Mouse (Mus musculus) embryonic facial prominence, embryonic 13.5 days (tissue): ENCODE results near the gene Arsa. TPM values are rescaled to one million over a fixed set of nuclear protein-coding genes. Genes with fewer than 3 reads are reported as not detected.
A peak's percentile ranks its signal among the peaks of the same experiment; 100 is the strongest.

Source experiments
- ATAC-seq: fragments of 200-750 bp; cut with Nextera tagmentation; 2 replicates; pipeline ENCODE4 v1.8.0; 2017; ENCODE audit warnings: low read depth; ENCODE audit not compliant: insufficient number of reproducible peaks, insufficient read depth, low FRiP score, low TSS enrichment
- H3K27ac ChIP-seq: fragments of 300-500 bp; sonication (generic); 2 replicates; pipeline ENCODE4 v1.5.1; 2015; ENCODE audit warnings: moderate library complexity, mild to moderate bottlenecking, inconsistent platforms
- H3K27me3 ChIP-seq: fragments of 300-500 bp; sonication (generic); 2 replicates; pipeline ENCODE4 v1.6.1; 2015; ENCODE audit warnings: mild to moderate bottlenecking, inconsistent platforms
- H3K36me3 ChIP-seq: fragments of 300-500 bp; sonication (generic); 2 replicates; pipeline ENCODE4 v1.6.1; 2015; ENCODE audit warnings: mild to moderate bottlenecking, inconsistent platforms
- H3K4me1 ChIP-seq: fragments of 300-500 bp; sonication (generic); 2 replicates; pipeline ENCODE4 v1.6.1; 2015; ENCODE audit warnings: inconsistent platforms
- H3K4me2 ChIP-seq: fragments of 300-500 bp; sonication (generic); 2 replicates; pipeline ENCODE4 v1.6.1; 2015; ENCODE audit warnings: moderate library complexity, mild to moderate bottlenecking, inconsistent platforms
- H3K4me3 ChIP-seq: fragments of 300-500 bp; sonication (generic); 2 replicates; pipeline ENCODE4 v1.5.1; 2015; ENCODE audit warnings: mild to moderate bottlenecking, inconsistent platforms
- H3K9ac ChIP-seq: fragments of 300-500 bp; sonication (generic); 2 replicates; pipeline ENCODE4 v1.6.1; 2015; ENCODE audit warnings: mild to moderate bottlenecking, inconsistent platforms
- H3K9me3 ChIP-seq: fragments of 300-500 bp; sonication (generic); 2 replicates; pipeline ENCODE4 v1.6.1; 2016; ENCODE audit warnings: inconsistent platforms
- WGBS: fragments of 180-500 bp; shearing (Covaris S2); methylation state at CpG from one replicate; pipeline ENCODE4 v1.1.7; 2015; ENCODE audit warnings: mixed read lengths; 5-methylcytosine and 5-hydroxymethylcytosine counted together
- polyA plus RNA-seq: library from polyadenylated mRNA; unstranded; fragments of >200 nt; fragmentation: Nextera tagmentation; extraction: Ambion mirVana; gene quantifications from 2 replicates; pipeline ENCODE4 v1.2.1, GENCODE M21; 2015

Arsa gene
- polyA plus RNA-seq, 1 experiment from 2014 or later, result 20.8 TPM

DNA sequence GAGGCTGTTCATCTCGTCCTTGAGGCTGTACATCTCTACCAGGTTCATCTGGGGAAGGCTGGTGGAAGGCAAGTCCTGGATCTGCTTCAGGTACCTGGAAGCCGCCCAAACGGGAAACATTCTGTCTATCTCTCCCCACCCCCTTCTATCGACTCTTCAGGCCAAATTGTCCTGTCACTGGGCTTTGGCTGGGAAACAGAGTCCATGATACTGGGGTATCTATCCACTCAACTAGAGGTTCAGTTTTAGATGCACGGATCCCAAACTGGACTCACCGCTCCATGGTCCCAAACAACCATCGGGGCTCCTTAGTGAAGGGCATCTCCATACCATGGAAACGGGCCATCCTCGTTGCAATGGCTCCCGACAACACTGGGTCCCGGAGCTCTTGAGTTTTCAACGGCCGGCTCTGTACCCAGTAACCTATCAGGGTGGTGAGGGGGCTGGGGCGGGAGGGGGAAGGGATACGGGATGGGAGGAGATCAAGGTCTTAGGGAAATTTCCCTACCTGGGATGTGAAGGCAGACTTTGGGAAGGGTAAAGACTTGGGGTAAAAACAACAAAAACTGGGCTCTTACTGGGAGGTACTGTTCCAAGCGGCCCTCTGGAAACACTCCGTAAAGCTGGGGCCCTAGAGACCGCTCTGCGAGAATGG lies 49.0 kb downstream of the Arsa start:
- no peaks in the 10 kb centered on the region for H3K9me3 ChIP-seq
- no peak overlapping the region for H3K27ac ChIP-seq
- H3K4me2 ChIP-seq, result peak overlapping the region; percentile 73
- WGBS, result 85% methylated on average over 19 of the region's 19 CpGs
- ATAC-seq, result no peak
- H3K4me1 ChIP-seq, result peaks cover 16% of the 10 kb centered on the region
- H3K9ac ChIP-seq, result peak overlapping the region; percentile 81
- no peaks in the 10 kb centered on the region for H3K27me3 ChIP-seq
- H3K4me3 ChIP-seq, result peak overlapping the region; percentile 81
- peaks cover 36% of the 10 kb centered on the region for H3K36me3 ChIP-seq

DNA sequence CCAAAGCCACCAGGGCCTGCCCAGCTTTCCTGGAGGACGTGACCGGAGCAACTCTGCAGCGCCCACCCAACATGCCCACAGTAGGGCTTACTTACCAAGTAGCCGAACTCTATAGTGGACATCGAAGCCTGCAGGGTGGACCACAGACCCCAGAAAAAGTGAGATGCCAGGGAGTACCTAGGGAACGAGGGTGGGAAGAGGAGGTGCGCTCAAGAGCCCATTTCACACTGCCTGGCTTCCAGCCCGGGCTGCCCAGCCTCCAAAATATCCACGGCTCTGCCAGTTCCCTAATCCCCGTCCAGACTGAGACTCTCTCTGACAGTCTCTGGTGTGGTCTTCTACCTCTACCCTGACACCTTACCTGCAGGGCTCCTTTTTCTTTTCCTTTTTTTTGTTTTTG lies 50.5 kb downstream of the Arsa start:
- WGBS, result 91% methylated on average over 10 of the region's 10 CpGs
- H3K4me2 ChIP-seq, result no peak overlapping the region
- H3K4me1 ChIP-seq, result peaks cover 16% of the 10 kb centered on the region
- H3K4me3 ChIP-seq, result no peak overlapping the region
- no peak overlapping the region for H3K27ac ChIP-seq
- no peak for ATAC-seq
- H3K9ac ChIP-seq, result no peak overlapping the region
- H3K27me3 ChIP-seq, result no peaks in the 10 kb centered on the region
- no peaks in the 10 kb centered on the region for H3K9me3 ChIP-seq
- peaks cover 36% of the 10 kb centered on the region for H3K36me3 ChIP-seq

DNA sequence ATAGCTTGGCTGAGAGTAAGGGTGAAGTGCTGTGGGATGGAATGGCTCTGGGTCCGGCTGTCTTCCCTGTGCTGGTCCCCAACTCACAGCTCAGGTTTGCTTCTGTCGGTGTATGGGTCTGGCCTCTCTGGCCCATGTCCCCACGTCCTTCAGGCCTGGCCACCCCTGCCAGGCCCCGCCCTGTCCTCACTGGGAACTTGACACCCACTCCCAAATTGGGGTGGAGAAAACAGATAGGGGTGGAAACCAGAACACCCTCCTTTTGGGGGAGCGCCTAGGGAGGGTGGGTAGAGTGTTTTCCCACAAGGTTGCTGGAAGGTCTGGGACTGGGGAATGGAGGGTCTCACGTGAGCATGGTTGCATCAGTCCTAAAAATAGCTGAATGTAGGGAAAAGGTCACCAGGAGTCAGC lies 51.5 kb downstream of the Arsa start, which contains the start of gene Cpt1b:
Gene Cpt1b, minus strand, starts transcription at position 153 of the 411 bp plus-strand sequence.
- ATAC-seq, result no peak
- Histone ChIP-seq H3K4me1 (peaks cover 16% of the 10 kb centered on the region), H3K36me3 (peaks cover 36% of the 10 kb centered on the region), H3K27ac (no peak within 1 kb of the TSS), H3K9ac (peak within 1 kb of the TSS; percentile 57; the same call in 1 of the 2 replicates), H3K27me3 (no peaks in the 10 kb centered on the region), H3K4me2 (peak within 1 kb of the TSS; percentile 20; the same call in 1 of the 2 replicates), H3K9me3 (no peaks in the 10 kb centered on the region), H3K4me3 (no peak within 1 kb of the TSS)
- 21% methylated on average over 6 of the region's 6 CpGs for WGBS

DNA sequence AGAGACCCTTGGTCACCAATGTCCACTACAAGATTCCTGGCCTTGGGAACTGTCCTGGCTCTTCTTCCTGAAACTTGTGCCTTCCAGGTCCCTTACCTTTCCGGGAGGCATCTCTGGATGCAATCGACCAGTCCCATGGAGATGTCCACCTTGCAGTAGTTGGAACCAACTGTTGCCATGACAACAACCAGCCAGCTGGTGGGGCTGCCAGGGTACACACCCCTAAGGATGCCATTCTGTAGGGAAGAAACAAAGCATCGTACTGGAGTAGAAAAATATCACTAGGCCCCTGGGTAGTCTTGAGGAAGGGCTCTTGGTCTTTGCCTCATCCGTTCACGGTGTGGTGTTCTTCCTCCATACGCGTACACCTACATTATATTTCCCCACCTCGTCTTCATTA lies 52.6 kb downstream of the Arsa start:
- Histone ChIP-seq H3K4me2 (no peak overlapping the region), H3K4me3 (no peak overlapping the region), H3K9me3 (no peaks in the 10 kb centered on the region), H3K4me1 (peaks cover 16% of the 10 kb centered on the region), H3K9ac (no peak overlapping the region), H3K36me3 (peaks cover 45% of the 10 kb centered on the region), H3K27me3 (no peaks in the 10 kb centered on the region), H3K27ac (no peak overlapping the region)
- ATAC-seq, result no peak
- 80% methylated on average over 8 of the region's 8 CpGs for whole genome bisulfite sequencing

Other genes with a start within 250 kb of the Arsa start
- gene Sbf1, start 162.1 kb downstream of the Arsa start, polyA plus RNA-seq, result 57.4 and 57.8 TPM in 2 replicates
- not detected in 2 replicates for gene Adm2, start 154.7 kb downstream of the Arsa start, polyA plus RNA-seq
- not detected in 2 replicates for gene Miox, start 143.0 kb downstream of the Arsa start, polyA plus RNA-seq
- 53.3 and 62.2 TPM in 2 replicates for gene Lmf2, start 121.8 kb downstream of the Arsa start, polyA plus RNA-seq
- gene Ncaph2, start 121.7 kb downstream of the Arsa start, polyA plus RNA-seq, result 164 and 188 TPM in 2 replicates
- 4.6 and 4.7 TPM in 2 replicates for gene Sco2, start 103.6 kb downstream of the Arsa start, polyA plus RNA-seq
- gene Tymp, start 100.4 kb downstream of the Arsa start, polyA plus RNA-seq, result 1.4 and 1.6 TPM in 2 replicates
- gene Odf3b, start 98.1 kb downstream of the Arsa start, polyA plus RNA-seq, result 0.54 and 0.93 TPM in 2 replicates
- gene Klhdc7b, start 92.5 kb downstream of the Arsa start, polyA plus RNA-seq, result not detected in 2 replicates
- gene Syce3, start 66.9 kb downstream of the Arsa start, polyA plus RNA-seq, result not detected in 2 replicates
- 0.55 and 0.66 TPM in 2 replicates for gene Cpt1b, start 51.6 kb downstream of the Arsa start, polyA plus RNA-seq
- 5.5 and 6.0 TPM in 2 replicates for gene C730034F03Rik, start 47.8 kb downstream of the Arsa start, polyA plus RNA-seq
- gene Gm44502, start 47.7 kb downstream of the Arsa start, polyA plus RNA-seq, result not detected in 2 replicates
- gene Chkb, start 47.5 kb downstream of the Arsa start, polyA plus RNA-seq, result 59.3 and 71.1 TPM in 2 replicates
- 2.8 and 5.4 TPM in 2 replicates for gene Mapk8ip2, start 23.5 kb downstream of the Arsa start, polyA plus RNA-seq
- 2.2 and 2.9 TPM in 2 replicates for gene Shank3, start 22.2 kb upstream of the Arsa start, polyA plus RNA-seq
- gene Acr, start 90.9 kb upstream of the Arsa start, polyA plus RNA-seq, result 0.35 and 0.48 TPM in 2 replicates
- 51.5 and 54.8 TPM in 2 replicates for gene Rabl2, start 114.5 kb upstream of the Arsa start, polyA plus RNA-seq